Mouse (Mus musculus) MEL (cell line): ENCODE data around the gene Fryl. TPM values are rescaled to one million over a fixed set of nuclear protein-coding genes. Genes with fewer than 3 reads are reported as not detected.

Experiments
- DNase-seq: peaks from one replicate; pipeline ENCODE4 v3.0.0; 2011; ENCODE audit warnings: low read depth, low spot score
- H3K27ac ChIP-seq: 2 replicates; pipeline ENCODE4 v1.5.1; 2012; ENCODE audit warnings: low read depth, mild to moderate bottlenecking, control low read depth, low read length, moderate library complexity; ENCODE audit not compliant: control insufficient read depth
- H3K27me3 ChIP-seq, 2 experiments: fragments of 150-350 bp in 1 of 2; sonication (generic) in 1 of 2; 2 replicates each; pipeline ENCODE4 v1.6.1; 2012; ENCODE audit warnings: low read length in 2 of 2, mild to moderate bottlenecking in 2 of 2, improper control_type of control experiment in 1 of 2, moderate library complexity in 1 of 2; ENCODE audit not compliant: insufficient read depth in 2 of 2, control insufficient read depth in 1 of 2
- H3K36me3 ChIP-seq, 2 experiments: 2 replicates each; pipeline ENCODE4 v1.6.1; 2012 to 2014; ENCODE audit warnings: low read length in 2 of 2, improper control_type of control experiment in 1 of 2, inconsistent platforms in 1 of 2, mild to moderate bottlenecking in 1 of 2; ENCODE audit not compliant: insufficient read depth in 2 of 2, control insufficient read depth in 1 of 2
- H3K4me1 ChIP-seq, 2 experiments: fragments of 150-350 bp in 1 of 2; sonication (generic) in 1 of 2; 2 replicates each; pipeline ENCODE4 v1.6.1; 2012; ENCODE audit warnings: low read length in 2 of 2, improper control_type of control experiment in 1 of 2, mild to moderate bottlenecking in 1 of 2; ENCODE audit not compliant: insufficient read depth in 2 of 2, control insufficient read depth in 1 of 2
- H3K4me3 ChIP-seq, 2 experiments: fragments of 150-350 bp in 1 of 2; sonication (generic) in 1 of 2; 2 replicates each; pipeline ENCODE4 v1.5.1; 2012; ENCODE audit warnings: low read depth in 2 of 2, low read length in 2 of 2, mild to moderate bottlenecking in 2 of 2, moderate library complexity in 2 of 2, control low read depth in 1 of 2, improper control_type of control experiment in 1 of 2; ENCODE audit not compliant: control insufficient read depth in 1 of 2, insufficient read depth in 1 of 2
- H3K79me2 ChIP-seq: 2 replicates; pipeline ENCODE4 v1.6.1; 2012; ENCODE audit warnings: mild to moderate bottlenecking, low read length, moderate library complexity; ENCODE audit not compliant: control insufficient read depth, poor library complexity, insufficient read depth
- H3K9ac ChIP-seq: 2 replicates; pipeline ENCODE4 v1.6.1; 2012; ENCODE audit warnings: low read depth, mild to moderate bottlenecking, control low read depth, low read length, moderate library complexity; ENCODE audit not compliant: control insufficient read depth, poor library complexity, severe bottlenecking
- H3K9me3 ChIP-seq: fragments of 150-350 bp; sonication (generic); replicated peaks from 2 replicates; pipeline ENCODE4 v1.6.1; 2012; ENCODE audit warnings: mild to moderate bottlenecking, low read length, improper control_type of control experiment, moderate library complexity; ENCODE audit not compliant: insufficient read depth
- CHD1 ChIP-seq: IDR thresholded peaks from 2 replicates; pipeline ENCODE4 v1.6.1; 2012; ENCODE audit warnings: low read depth, mild to moderate bottlenecking, inconsistent platforms, low read length, improper control_type of control experiment
- E2F4 ChIP-seq: IDR thresholded peaks from 2 replicates; pipeline ENCODE4 v1.6.1; 2011; ENCODE audit warnings: low read depth, low read length, improper control_type of control experiment, borderline replicate concordance
- GABPA ChIP-seq: IDR thresholded peaks from 2 replicates; pipeline ENCODE4 v1.6.1; 2012; ENCODE audit warnings: low read depth, mild to moderate bottlenecking, inconsistent platforms, low read length, improper control_type of control experiment, moderate library complexity
- HCFC1 ChIP-seq: IDR thresholded peaks from 2 replicates; pipeline ENCODE4 v1.6.1; 2012; ENCODE audit warnings: low read depth, mild to moderate bottlenecking, inconsistent platforms, low read length, improper control_type of control experiment, moderate library complexity
- JUND ChIP-seq: IDR thresholded peaks from 2 replicates; pipeline ENCODE4 v1.6.1; 2011; ENCODE audit warnings: low read depth, mild to moderate bottlenecking, improper control_type of control experiment, low read length
- MYC ChIP-seq: IDR thresholded peaks from 2 replicates; pipeline ENCODE4 v1.6.1; 2011; ENCODE audit warnings: low read depth, mild to moderate bottlenecking, low read length, improper control_type of control experiment, moderate library complexity
- POLR2A ChIP-seq, 2 experiments: IDR thresholded peaks; 2 replicates each; pipeline ENCODE4 v1.6.1; 2011 to 2012; ENCODE audit warnings: low read length in 2 of 2, mild to moderate bottlenecking in 2 of 2, control low read depth in 1 of 2, improper control_type of control experiment in 1 of 2, low read depth in 1 of 2, moderate library complexity in 1 of 2; ENCODE audit not compliant: control insufficient read depth in 1 of 2, insufficient read depth in 1 of 2, poor library complexity in 1 of 2
- POLR2AphosphoS5 ChIP-seq: IDR thresholded peaks from 2 replicates; pipeline ENCODE4 v1.6.1; 2012; ENCODE audit warnings: low read depth, borderline replicate concordance, mild to moderate bottlenecking, inconsistent platforms, low read length, moderate library complexity, mixed read lengths
- RAD21 ChIP-seq: IDR thresholded peaks from 2 replicates; pipeline ENCODE4 v1.6.1; 2011; ENCODE audit warnings: mild to moderate bottlenecking, low read depth, low read length, improper control_type of control experiment
- USF2 ChIP-seq, 2 experiments: IDR thresholded peaks; 2 replicates each; pipeline ENCODE4 v1.6.1; 2011 to 2012; ENCODE audit warnings: improper control_type of control experiment in 2 of 2, low read length in 2 of 2, borderline replicate concordance in 1 of 2, inconsistent platforms in 1 of 2, low read depth in 1 of 2, mild to moderate bottlenecking in 1 of 2; ENCODE audit not compliant: insufficient read depth in 1 of 2
- ZKSCAN1 ChIP-seq: IDR thresholded peaks from 2 replicates; pipeline ENCODE4 v1.6.1; 2012; ENCODE audit warnings: low read depth, mild to moderate bottlenecking, inconsistent platforms, low read length, improper control_type of control experiment, moderate library complexity
- polyA plus RNA-seq, 2 experiments: library from polyadenylated mRNA; stranded (reverse) in 1 of 2; unstranded in 1 of 2; fragments of >175 nt in 1 of 2; fragments of >200 nt in 1 of 2; gene quantifications; 2 replicates each; pipeline versions ENCODE4 v1.2.1 to v1.2.4; 2012; ENCODE audit warnings: low replicate concordance in 2 of 2, low read depth in 1 of 2; ENCODE audit not compliant: insufficient read length in 2 of 2, insufficient read depth in 1 of 2, missing spikeins in 1 of 2
- total RNA-seq: library from RNA; depleted of rRNA; stranded (reverse); fragments of 300-350 nt; gene quantifications from 2 replicates; pipeline ENCODE4 v1.2.3, GENCODE M21; 2012

Fryl gene
- total and polyA plus RNA-seq, 3 experiments, result 18.8 to 188 (median 39.7) TPM

- H3K4me3 ChIP-seq, result no peak overlapping the region
- no peaks in the 10 kb centered on the region for H3K27me3 ChIP-seq
- H3K79me2 ChIP-seq, result no peaks in the 10 kb centered on the region
- peak; percentile 36 for DNase-seq
- no peaks in the 10 kb centered on the region; a peak in 1 of 4 replicates for H3K36me3 ChIP-seq
- TF ChIP-seq MYC (no peak), ZKSCAN1 (no peak), GABPA (no peak), USF2 (IDR thresholded peaks at IDR 0.05; ENCODE audit: borderline replicate concordance in 1 of 2, insufficient read depth in 1 of 2, low read depth in 1 of 2, low read length in 2 of 2) (no peak)
- H3K9ac ChIP-seq, result no peak overlapping the region
- H3K9me3 ChIP-seq, result no peaks in the 10 kb centered on the region
- no peak overlapping the region for H3K27ac ChIP-seq
- H3K4me1 ChIP-seq, result peaks cover 3 to 7% of the 10 kb centered on the region in 2 experiments; a peak in 3 of 4 replicates
These were observed 24.1 kb upstream of the Fryl start for GRCm38 (mm10) chr5:73280567-73280850.

DNA sequence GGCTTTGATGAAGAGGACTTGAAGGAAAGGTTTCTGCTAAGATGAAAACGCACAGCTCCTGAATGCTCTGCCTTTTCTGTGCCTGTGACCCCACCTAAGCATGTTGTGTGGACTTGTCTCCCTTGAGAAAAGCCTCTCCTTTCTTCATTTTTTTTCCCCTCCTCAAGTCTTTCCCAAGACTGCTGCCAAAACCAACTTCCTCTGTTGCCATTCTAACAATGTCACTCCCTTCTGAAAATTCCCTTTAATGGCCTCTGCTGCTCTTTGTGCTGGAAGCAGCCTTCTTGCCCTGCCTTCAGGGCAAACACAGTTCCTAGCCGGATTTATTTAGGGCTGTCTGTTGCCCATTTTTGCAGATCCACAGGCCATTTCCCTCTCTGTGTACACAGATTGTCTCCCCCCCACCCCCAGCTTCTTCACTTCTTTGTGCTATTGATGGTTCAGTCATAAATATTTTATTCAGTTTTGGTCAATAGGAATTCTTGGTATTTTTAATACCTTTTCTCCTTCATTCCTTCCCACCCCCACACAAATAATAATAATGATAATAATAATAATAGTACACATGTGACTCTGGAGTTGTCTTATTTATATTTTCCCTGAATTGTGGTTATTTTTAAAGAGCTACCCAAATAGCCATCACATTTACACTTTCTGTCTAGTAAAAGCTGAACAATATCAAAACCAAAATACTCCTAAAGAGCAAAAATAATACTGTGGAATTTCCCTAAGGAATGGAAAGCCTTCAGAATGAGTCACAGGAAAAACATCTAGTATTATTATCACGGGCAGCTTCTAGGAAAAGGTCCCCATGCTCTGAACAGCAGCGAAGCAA, 23.5 kb upstream of the Fryl start:
- DNase-seq, result no peak
- H3K36me3 ChIP-seq, result no peaks in the 10 kb centered on the region; a peak in 1 of 4 replicates

DNA sequence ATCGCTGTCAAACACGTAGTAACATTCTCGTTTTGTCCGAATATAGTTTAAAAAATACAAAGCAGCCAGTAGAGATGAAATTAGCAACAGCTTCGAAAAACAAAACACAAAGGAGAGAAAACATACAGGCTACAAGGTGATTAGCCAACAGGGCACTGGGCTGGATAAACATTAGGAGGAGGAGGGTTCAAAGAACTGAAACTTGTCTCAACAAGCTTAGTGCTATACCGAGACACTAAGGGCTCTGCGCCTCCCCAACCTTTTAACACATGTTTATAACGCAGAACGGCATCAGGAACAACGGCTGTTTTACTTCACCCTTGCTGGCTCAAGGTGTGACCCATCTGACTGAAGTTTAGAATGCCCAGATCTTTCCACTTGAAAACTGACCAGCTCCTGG, 22.8 kb upstream of the Fryl start:
- no peak overlapping the region for H3K27ac ChIP-seq

More for the DNA sequence above, 23.5 kb upstream of the Fryl start:
- no peaks in the 10 kb centered on the region for H3K27me3 ChIP-seq
- no peak overlapping the region for H3K4me3 ChIP-seq
- peaks cover 3 to 7% of the 10 kb centered on the region in 2 experiments; a peak in 3 of 4 replicates for H3K4me1 ChIP-seq
- H3K9me3 ChIP-seq, result no peaks in the 10 kb centered on the region
- H3K79me2 ChIP-seq, result no peaks in the 10 kb centered on the region
- no peak overlapping the region for H3K27ac ChIP-seq
- TF ChIP-seq CHD1, result no peak
- TF ChIP-seq E2F4, result no peak
- no peak overlapping the region for H3K9ac ChIP-seq

More for the DNA sequence above, 22.8 kb upstream of the Fryl start:
- Histone ChIP-seq H3K9me3 (no peaks in the 10 kb centered on the region), H3K79me2 (no peaks in the 10 kb centered on the region), H3K27me3 (no peaks in the 10 kb centered on the region; a peak in 1 of 4 replicates), H3K36me3 (no peaks in the 10 kb centered on the region; a peak in 1 of 4 replicates), H3K9ac (no peak overlapping the region), H3K4me1 (peaks cover 3 to 6% of the 10 kb centered on the region in 2 experiments; a peak in 3 of 4 replicates), H3K4me3 (no peak overlapping the region)
- no peak for DNase-seq
- no peak for TF ChIP-seq RAD21
- TF ChIP-seq CHD1, result no peak
- TF ChIP-seq POLR2A (IDR thresholded peaks at IDR 0.05; ENCODE audit: control insufficient read depth in 1 of 2, insufficient read depth in 1 of 2, low read depth in 1 of 2, low read length in 2 of 2, poor library complexity in 1 of 2), result no peak
- TF ChIP-seq JUND, result no peak
- TF ChIP-seq GABPA, result no peak
- TF ChIP-seq POLR2AphosphoS5, result no peak
- no peak for TF ChIP-seq HCFC1
